Mouse (Mus musculus) fat pad, adult 2 months (tissue): ENCODE measurements around the gene Muc13.

Source experiments
- DNase-seq: peaks from one replicate; pipeline ENCODE4 v3.0.0-alpha.2; 2011; ENCODE audit warnings: low read depth, low spot score; ENCODE audit errors: extremely low read depth

Gene Muc13

DNA sequence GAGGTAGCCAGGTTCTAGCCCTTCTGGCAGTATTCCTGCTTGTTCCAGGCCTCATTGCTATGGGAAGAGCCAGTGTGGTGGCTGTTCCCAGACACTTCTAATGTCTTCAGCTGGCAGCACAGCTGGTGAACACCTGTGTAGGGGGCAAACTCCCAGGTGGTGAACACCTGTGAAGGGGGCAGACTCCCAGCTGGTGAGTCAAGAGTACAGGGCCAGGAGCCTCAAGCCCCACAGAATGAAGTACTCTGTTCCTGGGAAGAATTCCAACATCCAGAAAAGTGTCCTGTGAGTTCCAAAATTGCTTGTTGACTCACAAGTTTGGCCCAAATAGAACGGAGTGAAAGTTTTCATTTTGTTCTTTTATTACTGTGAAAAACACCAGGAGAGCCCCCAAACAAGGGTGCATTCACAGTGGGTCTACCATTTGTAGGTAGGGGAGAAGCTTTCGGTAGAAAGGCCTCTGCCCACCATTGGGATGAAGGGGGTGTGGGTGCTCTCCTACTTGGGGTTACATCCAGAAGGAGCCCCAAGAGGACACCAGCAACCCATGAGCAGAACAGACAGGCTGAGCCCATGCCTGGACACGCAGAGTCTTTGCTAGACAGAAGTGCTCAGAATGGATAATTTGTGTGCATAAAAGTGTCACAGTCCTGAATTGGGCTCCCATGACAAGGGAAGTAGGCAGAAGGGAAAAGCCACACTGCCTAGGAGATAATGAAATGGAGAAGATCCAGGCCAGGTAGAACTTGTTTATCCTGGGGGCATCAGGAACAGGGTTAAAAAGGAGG, 25.2 kb upstream of the Muc13 start:
- no peak for DNase-seq

DNA sequence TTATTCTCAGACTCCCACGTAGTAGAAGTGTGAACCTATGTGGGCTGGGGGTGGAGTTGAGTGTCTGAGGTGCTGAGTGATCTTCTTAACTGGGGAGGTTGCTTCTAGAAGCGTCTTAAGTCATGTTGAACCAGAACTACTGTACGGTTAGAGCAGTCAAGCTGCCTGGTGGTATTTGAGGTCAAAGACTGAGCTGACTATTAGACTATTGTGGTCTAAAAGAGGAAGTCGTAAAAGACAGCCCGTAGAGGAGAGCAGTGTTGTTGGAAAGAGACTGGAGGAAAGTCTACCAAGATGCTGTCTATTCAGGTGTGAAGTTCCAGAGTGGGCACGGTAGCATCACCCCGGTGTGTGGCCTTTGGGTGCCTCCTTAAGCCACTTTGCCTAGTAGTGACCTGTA, 24.0 kb upstream of the Muc13 start:
- DNase-seq, result no peak

DNA sequence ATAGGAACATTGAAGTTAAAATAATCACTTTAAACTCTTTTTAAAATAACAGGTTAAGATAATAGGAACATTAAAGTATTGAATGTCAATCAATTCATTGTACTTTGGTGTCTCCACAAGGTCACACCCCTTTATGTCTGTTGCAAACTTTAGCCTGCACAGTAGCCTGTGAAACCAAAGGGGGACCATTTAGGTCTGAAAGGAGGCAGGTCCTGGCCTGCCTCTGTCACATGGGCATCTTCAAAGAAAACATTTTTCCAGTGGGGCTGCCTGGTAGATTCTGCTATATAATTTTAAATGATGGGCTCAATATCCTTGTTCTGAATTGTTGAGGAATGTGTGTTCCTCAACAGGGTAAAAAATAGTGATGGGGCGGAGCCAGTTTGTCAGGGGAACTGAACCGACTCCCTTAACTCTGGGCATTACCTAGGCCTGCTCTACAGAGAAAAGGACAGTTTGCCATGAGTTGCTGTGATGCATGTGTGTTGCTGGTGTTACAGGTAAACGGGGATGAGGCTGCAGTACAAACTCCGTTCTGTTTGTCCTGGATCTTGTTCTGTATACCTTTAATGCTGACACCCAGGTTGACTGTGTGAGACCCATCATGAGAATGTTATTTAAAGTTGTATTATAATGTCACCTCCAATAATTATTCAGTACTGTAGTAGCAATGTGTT, 22.9 kb upstream of the Muc13 start:
- DNase-seq, result no peak

DNA sequence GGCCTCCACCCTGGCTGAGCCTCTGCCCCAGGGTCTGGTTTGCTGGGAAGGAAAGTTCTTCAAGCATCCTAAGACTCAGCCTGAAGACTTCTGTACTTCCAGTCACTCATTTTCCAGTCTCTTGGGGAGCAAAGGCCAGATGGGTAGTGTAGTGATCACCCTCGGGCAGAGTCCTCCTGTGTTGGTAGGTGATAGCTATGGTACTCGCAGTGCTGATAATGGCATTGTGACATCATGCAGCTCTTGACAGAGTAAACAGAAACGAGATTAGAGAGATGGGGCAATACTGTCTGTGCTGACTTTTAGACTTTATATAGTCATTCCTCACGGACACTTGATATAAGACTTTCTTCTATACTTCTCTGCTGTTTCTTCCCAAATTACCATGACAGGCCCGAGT, 21.0 kb upstream of the Muc13 start:
- DNase-seq, result no peak

DNA sequence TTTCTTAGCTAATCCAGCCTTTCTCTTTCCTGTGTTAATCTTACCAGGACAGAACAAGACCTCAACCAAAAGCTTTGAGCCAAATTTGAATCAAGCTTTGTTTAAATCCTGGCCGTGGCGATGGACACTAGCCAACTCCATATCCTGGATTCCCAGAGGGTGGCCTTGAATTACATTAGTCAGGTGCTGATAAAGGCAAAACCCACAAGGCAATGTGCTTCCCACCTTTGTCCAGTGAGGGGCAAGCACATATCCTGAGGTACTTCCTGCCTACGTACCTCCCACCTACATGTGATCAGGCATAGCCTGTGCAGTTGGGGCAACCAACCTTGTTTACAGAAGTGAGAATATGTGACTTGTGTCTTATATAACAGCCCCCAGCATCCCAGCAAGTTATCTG, 18.9 kb upstream of the Muc13 start:
- no peak for DNase-seq

DNA sequence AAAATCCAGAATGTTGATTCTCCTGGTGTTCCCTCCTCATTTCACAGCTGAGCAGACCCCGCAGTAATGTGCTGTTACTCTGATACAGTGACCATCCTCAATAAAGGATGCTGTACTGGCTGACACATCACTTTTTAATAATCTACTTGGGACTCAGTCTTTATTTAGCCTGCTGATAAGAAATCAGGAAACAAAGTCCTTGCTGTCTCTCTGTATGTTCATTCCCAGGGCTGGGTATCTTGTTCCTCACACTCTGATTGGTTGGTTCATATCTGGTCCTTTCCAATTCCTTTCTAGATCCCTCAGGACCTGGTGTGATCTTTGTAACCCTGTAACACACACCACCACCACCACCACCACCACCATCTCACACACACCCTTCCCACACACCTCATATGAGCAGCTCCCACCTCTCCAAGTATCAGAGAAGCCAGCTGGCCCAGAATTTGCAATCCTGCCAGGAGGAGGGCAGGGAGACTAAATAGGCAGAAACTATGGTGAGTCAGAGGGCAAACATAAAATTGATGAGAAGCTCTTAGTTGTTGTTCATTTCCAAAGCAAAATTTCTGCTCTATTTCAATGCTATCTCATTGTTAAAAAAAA, 18.0 kb upstream of the Muc13 start:
- no peak for DNase-seq

DNA sequence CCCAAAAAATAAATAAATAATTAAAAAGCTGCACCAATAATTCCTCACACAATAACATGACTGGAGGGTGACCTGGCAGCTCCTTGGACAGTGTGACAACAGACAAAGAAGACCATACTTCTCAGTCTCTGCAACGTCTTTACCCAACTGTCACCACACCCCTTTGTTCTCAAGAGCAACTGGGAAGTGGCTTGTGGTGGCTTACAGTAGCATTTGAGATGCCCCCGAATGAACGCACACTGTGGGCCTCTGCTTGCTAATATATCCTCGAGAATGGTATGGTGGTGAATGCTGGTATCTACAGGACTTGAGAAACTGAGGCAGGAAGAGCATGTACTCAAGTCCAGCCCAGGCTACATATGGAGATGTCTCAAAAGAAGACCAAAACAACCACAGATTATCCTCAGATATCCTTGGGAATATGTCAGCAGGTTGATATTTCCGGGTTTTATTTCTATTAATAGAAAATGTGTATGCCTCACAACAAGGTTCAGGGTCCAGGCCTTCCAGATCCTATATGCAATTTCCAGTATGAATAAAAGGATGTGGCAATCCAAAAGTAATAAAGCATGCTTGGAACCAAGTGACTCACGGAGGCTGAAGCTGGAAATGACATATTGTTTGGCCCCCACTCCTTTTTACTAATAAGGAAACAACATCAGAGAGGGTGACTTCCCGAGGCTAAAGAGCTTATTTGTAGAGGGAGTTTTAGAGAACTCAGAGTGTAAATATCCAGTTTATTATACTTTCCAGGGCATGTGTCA, 16.9 kb upstream of the Muc13 start:
- DNase-seq, result no peak

DNA sequence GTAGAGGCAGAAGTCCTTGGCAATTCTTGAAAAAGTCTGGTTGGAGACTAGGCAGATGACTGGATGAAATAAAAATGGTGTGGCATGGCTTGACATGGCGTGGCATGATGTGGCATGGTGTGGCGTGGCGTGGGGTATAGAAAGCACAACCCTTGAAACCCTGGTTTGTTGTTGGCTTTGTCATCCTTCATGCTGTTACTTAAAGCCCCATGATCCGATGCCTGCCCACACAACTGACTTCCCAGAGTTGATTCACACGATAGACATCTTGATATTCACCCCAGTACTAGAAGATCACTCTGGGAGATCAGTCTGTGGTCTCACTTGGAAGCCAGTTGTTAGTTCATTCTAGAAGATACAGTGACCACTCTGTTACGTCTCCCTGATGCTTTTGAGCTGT, 16.2 kb upstream of the Muc13 start:
- no peak for DNase-seq

DNA sequence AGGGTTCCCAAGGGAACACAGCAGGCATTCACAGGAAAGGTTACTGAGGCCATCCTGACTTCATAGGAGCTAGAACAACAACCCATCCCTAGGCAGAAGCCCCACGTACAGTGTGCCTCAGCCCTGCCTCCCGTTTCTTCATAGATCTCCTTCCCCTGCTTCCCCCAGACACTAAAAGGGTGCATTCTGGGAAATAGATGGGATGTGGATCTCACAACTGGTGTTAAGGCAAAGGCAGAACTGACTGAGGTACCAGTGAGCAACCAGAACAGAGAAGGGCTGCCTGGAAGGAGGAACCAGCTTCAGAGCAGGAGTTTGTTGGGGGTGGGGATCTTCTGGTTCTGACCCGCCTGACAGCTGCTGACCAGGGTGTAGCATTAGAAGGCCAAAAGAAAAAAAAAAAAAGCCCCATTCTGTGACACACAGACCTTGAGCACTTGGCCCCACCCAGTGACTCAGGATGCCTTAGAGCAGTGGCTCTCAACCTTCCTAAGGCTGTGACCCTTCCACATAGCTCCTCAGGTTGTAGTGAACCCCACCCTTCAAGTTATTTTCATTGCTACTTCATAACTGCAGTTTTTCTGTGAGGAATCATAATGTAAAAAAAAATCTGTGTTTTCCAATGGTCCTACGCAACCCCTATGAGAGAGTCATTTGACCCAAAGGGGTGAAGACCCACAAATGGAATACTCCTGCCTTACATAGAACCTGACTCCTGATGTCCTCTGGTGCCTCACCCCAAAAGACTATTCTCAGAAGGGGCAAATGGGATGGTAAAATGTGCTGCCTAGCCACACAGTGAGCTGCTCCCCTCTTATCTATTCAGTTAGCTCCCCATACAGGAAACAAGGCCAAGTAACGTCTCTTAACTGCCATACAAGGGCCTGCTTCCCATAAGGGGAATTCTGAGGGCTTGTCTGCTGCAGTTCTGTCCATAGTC, 11.8 kb upstream of the Muc13 start:
- no peak for DNase-seq

DNA sequence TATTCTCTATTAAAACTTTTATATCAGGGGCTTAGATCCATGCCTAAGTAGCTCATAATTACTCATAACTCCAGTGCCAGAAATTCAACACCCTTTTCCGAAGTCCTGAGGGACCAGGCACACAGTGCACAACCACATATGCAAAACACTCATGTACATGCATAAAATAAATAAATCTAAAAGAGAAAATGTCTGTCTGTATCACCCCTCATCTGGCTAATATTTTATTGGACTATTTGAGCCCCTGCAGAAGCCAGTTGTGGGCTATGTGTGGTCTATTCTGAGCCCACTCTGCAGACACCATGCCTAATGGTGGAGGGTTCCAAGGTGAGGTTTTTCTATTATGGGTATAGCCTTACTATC, 11.1 kb upstream of the Muc13 start:
- no peak for DNase-seq

DNA sequence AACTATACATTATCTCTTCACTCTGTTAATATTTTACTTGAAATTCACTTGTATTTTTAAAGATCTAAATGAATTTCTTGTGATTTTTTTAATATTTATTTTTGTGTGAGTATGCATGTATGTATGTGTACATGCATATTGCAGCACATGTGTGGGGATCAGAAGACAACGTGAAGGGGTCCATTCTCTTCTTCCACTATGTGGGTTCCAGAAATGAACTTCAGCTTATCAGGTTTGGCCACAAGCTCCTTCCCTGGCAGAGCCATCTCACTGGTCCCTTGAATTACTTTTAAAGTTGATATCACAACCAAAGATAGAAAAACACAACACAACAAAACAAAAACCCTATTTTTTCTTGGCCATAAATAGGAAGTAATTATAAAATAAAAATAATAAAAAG, 9.3 kb upstream of the Muc13 start:
- no peak for DNase-seq

DNA sequence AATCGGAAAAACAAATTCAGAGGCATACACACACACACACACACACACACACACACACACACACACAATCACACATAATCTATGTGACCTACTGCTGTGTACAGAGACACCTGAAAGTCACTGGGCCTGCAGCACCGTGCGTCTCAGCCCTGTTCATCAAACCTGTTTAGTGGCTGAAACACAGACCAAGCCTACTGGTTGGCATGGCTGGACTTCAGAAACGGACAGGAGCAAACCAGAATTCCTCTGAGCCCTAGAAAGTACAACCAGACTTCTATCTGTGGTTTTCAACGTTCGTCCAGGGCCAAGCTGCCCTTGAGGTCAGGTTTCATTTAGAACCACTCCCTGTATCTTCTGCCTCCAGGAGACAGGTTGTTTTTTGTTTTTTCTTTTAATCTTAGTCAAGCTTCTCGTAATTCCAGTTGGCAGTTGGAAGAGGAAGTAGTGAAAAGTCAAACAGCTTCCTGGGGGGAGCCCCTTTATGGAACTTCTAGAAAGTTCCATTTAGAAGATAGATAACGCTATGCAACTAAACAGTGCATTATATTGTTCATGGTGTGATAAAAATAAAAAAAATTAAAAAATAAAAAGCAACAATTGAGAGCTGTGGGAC, 8.6 kb upstream of the Muc13 start:
- no peak for DNase-seq

DNA sequence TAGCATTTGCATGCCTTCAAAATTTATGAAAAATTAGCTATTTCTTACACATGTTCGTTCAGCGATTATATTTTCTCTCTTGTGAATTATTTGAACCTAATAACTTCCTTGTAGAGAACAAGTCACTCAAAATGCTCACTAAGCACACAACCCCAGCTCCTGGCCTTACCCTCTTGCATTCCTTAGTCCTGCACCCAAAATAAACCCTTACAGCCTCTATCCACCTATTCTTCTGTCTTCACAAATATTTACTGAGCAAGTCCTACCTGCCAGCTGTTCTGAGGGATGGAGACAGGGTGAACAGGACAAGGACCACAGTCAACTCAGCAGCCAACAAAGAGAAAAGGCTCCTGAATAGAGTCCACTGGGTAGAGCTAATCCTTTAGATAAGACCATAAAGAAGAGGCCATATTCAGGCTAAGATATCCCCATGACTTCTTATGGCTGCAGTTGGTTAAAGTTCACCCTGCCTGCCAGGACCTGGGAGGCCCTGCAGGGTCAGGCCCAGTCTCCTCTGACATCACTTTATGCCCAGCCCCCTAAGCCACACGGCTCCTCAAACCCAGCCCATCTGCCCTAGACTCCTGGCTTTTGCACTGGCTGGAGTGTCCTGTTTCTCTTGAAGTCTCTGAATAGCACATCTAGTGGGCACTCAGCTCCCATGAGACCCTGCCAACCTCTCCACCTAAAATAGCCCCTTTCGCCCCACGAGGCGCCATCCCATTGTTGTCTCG, 7.0 kb upstream of the Muc13 start:
- DNase-seq, result no peak

DNA sequence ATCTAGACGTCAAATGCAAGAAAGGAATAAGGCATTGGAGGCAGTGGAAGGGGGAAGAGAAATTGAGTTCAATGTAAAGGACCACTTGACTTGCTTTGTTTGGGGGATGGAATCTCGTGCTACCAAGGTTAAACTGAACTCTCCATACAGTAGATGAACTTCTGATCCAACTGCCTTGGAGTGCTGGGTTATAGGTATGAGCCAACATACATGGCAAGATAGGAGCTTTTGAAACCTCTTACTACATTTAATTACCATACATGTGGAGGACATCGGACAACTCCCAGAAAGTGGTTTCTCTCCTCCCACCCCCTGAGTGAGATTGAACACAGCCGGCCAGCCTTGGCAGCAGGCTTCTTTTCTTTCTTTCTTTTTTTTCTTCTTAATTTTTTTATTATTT, 1.3 kb downstream of the Muc13 start:
- no peak for DNase-seq

DNA sequence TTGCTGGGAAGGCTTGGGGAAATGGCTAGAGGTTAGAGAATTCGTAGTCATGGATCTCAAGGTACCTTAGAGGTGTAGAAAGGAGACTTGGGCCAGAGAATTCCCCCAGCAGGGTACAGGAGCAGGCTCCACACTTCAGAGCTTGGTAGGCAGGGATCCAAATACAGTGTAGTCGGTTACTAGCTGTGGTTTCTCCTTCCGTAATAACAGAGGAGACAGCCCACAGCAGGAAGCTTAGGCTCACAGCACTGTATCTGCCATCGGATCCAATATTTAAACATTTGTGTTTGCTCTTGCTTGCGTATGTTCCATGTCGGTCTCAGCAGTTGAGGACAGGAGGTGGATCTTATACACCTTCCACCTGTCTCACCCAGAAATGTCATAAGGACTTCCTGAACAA, 2.0 kb downstream of the Muc13 start:
- DNase-seq, result no peak

DNA sequence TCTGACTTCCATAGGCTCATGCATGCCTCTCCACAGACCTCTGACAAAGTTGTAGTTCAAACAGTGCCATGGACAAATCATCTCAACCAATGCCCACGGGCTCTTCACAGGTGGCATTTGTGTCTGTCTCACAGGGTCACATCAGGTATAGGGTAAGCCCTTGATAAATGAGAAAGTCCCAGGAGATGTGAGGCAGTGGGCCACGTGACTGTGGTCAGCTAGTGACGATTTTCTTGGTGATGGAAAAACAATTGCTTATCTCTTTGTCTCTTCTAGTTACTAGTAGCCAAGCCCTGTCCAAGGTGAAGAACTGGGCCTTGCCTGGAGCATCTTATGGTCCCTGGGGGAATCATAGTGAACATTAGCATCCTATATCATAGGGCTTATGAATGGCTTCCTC, 2.9 kb downstream of the Muc13 start:
- no peak for DNase-seq

DNA sequence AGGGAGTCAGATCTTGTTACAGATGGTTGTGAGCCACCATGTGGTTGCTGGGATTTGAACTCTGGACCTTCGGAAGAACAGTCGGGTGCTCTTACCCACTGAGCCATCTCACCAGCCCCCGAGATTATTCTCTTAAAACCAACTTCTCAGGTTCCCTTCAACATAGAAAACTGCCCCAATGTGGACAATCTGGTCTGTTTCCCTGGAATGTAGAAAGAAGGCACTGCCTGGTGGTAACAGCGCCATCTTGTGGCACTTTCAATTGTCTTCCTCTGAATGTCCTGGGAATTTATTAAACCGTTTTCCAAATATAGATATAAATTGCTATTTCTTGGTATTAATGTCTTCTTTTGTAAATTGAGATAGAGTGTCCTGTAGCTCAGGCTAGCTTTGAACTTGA, 4.0 kb downstream of the Muc13 start:
- DNase-seq, result no peak

DNA sequence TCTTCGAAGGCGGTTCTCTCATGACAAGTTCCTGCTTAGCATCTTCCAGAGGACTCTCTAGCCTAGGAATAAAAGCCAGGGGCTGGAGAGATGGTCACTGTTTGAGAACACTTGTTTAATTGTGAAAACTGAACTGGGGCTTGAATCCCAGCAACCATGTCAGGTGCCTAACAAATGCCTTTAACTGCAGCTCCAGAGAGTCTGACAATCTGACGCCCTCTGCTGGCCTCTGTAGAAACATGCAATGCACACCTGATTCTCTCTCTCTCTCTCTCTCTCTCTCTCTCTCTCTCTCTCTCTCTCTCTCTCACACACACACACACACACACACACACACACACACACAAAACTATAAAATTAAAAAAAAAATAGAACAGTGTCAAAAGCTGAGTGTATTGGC, 16.2 kb downstream of the Muc13 start:
- DNase-seq, result no peak

DNA sequence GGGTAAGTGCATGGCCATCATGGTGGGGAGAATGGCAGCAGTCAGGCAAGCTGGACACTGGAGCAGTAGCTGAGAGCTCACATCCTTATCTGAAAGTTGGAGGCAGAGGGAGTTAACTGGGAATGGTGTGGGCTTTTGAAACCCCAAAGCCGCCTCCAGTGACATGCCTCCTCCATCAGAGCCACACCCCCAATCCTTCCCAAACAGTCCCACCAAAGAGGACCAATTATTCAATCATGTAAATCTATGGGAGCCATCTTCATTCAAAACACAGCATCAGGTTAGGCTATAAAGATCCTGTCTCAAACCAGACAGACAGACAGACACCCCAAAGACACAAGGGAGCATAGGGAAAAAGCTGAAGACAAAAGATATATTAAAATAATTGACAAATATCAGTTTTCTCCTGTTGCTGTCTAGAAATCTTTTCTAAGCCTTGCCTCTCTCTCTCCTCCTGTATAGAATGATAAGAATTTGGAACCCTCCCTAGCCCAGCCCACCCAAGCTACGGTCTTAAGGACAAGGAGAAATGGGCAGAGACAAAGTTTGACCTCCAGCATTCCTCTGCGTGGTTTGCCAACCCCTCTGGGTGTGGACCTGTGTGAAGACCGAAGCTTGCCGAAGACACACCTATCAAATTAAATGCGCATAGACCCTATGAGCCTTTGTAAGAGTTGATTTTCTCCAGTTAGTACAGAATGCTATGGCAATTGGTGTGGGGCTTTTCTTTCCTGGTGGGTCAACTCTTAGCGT, 24.8 kb downstream of the Muc13 start:
- no peak for DNase-seq
